Mouse (Mus musculus): ENCODE results near the gene B4galt7. TPM values are rescaled to one million over a fixed set of nuclear protein-coding genes. Genes with fewer than 3 reads are reported as not detected.
"Not testable (repeated sequence)": the region's sequence is repeated elsewhere in the genome, so short reads cannot be mapped to it uniquely, and the experiment has no call there.

Gene B4galt7
- polyA plus RNA-seq (2011; ENCODE audit: insufficient read depth, insufficient read length, low replicate concordance, missing spikeins): 7.4 and 10.9 TPM in 2 replicates

DNA sequence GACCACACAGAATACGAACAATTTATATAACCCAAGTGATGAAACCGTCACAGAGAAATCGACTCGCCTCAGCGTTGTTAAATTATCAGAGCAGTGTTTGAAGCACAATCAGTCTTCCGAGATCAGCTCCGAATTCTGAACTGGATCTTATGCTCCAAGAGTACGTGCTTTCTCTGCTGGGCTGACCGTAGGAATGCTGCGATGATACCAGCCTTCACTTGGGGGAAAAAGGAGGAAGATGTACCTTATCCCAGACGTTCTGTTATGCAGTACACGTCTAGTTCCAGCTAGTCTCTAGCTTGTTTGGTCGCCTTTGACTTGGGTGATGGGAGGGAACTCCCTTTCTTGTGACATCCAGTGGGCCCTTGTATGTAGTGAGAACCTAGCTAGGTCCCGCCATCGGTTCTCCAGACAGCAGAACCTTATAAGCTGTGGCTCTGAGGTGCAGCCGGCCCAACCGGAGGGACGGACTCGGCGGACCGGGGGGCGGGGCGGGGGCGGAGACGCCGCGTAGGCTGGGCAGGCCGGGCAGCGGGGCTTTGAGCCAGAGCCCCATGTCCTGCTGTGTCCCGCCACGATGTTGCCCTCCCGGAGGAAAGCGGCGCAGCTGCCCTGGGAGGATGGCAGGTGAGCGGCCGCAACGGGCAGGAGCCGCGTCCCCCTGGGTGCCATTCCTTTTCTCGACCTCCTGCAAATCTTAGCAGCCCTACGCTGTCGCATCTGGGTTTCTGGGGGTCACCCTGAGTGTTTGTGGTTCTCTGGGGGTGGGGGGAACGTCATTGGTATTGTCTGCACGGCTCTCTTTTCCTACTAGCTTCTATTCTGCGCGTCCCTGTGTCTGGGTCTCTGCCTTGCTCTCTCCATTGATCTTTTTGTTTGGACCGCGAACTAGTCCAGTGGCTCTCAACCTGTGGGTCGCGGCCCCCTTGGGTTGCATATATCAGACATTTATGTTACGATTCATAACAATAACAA, at the start of gene B4galt7:
Gene B4galt7, plus strand, starts transcription at position 331 of the 975 bp plus-strand sequence.
- H3K4me1 ChIP-seq (ENCODE audit: control insufficient read depth, insufficient read depth, low read length): peaks cover 1% of the 10 kb centered on the region; the same call in 1 of the 2 replicates

DNA sequence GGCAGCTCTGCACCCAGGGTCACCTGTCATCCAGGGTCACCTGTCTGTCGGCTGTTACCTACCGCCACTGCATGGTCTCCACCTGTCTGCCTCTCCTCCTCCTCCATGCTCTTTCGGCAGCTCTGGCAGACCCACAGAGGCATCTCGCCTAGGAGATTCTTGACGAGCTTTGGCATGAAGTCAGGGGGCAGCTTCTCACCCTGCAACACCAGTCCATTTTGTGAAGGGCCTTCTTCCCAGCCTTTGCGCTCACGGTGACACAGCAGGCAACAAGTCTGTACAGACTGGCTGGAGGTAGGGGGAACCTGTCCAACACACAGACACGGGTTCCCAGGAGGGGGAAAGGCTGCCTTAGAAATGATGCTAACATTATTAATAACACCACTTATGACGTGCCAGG, 43.8 kb upstream of the B4galt7 start:
- no peak overlapping the region for H3K27ac ChIP-seq (ENCODE audit: control insufficient read depth, insufficient read depth, low read depth, low read length, poor library complexity)
- TF ChIP-seq CTCF (IDR thresholded peaks at IDR 0.05; ENCODE audit: control insufficient read depth, insufficient read depth, low read length) (no peak), POLR2A (IDR thresholded peaks at IDR 0.05; ENCODE audit: borderline replicate concordance, control insufficient read depth, low read depth, low read length) (no peak)
- H3K4me3 ChIP-seq (replicated peaks; ENCODE audit: control insufficient read depth, low read depth, low read length): no peak overlapping the region
- 92% methylated on average over 9 of the region's 9 CpGs for WGBS
- no peaks in the 10 kb centered on the region for H3K4me1 ChIP-seq (ENCODE audit: control insufficient read depth, insufficient read depth, low read length)

More for the DNA sequence above, at the start of gene B4galt7:
- TF ChIP-seq POLR2A (IDR thresholded peaks at IDR 0.05; ENCODE audit: borderline replicate concordance, control insufficient read depth, low read depth, low read length) (peak; percentile 64; the same call in 1 of the 2 replicates), CTCF (IDR thresholded peaks at IDR 0.05; ENCODE audit: control insufficient read depth, insufficient read depth, low read length) (0 out of 2 replicates have a peak, but pooled peaks have one; percentile 2)
- Histone ChIP-seq H3K27ac (ENCODE audit: control insufficient read depth, insufficient read depth, low read depth, low read length, poor library complexity) (no peak within 1 kb of the TSS; the same call in 1 of the 2 replicates), H3K4me3 (replicated peaks; ENCODE audit: control insufficient read depth, low read depth, low read length) (peak within 1 kb of the TSS; percentile 86)
- WGBS: 6% methylated on average over 51 of the region's 51 CpGs

DNA sequence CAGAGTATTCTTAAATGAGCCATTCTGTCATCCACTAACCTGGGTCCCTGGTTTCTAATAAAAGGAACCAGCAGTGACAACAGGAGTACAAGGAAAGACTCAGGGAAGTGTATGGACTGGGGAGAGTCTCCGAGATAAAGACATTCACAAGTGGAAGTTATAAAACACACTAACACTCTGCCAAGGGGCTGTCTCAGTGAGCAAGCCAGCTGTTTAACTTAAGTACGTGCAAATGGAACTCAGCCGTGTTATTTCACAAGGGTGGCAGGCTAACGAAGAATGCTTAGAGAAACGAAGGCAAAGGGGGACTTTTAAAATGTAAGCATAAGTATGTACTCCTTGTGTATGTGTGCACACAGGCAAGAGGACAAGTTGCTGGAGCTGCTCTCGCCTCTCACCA, 42.2 kb upstream of the B4galt7 start:
- TF ChIP-seq CTCF (IDR thresholded peaks at IDR 0.05; ENCODE audit: control insufficient read depth, insufficient read depth, low read length) (no peak), POLR2A (IDR thresholded peaks at IDR 0.05; ENCODE audit: borderline replicate concordance, control insufficient read depth, low read depth, low read length) (no peak)
- no peak overlapping the region for H3K4me3 ChIP-seq (replicated peaks; ENCODE audit: control insufficient read depth, low read depth, low read length)
- H3K27ac ChIP-seq (ENCODE audit: control insufficient read depth, insufficient read depth, low read depth, low read length, poor library complexity): no peak overlapping the region
- H3K4me1 ChIP-seq (ENCODE audit: control insufficient read depth, insufficient read depth, low read length): no peaks in the 10 kb centered on the region
- 87% methylated on average over 6 of the region's 6 CpGs for WGBS

DNA sequence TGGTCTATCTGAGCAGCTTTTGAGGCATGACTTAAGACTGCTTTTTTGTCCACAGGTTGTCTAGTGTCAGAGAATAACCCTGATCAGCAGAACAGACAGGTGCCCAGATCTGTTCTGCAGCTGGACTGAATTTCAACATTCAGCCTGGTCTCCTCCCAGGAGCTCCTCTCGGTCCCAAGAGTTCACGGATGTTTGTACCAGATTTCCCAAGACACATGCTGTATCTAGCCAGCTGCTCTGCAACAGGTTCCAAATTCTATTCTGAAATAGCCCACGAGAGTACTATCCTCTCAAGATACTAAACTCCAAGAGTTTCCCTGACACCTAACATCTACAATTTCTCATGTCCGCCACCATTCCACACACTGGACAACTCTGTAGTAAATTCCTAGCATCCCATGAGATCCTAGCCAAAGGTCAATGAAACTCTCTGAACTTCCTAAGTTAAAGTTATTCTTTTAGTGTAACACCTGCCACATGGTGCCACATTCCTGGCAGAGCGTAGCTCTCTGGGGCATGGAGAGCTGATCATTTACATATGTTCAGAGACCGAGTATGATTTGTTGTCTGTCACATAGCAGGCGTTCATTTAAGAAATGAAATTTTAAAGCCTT, 36.3 kb upstream of the B4galt7 start:
- no peaks in the 10 kb centered on the region; the same call in 1 of the 2 replicates for H3K4me1 ChIP-seq (ENCODE audit: control insufficient read depth, insufficient read depth, low read length)
- 85% methylated on average over 7 of the region's 7 CpGs for WGBS
- H3K4me3 ChIP-seq (replicated peaks; ENCODE audit: control insufficient read depth, low read depth, low read length): no peak overlapping the region
- H3K27ac ChIP-seq (ENCODE audit: control insufficient read depth, insufficient read depth, low read depth, low read length, poor library complexity): no peak overlapping the region
- no peak for TF ChIP-seq POLR2A (IDR thresholded peaks at IDR 0.05; ENCODE audit: borderline replicate concordance, control insufficient read depth, low read depth, low read length)
- TF ChIP-seq CTCF (IDR thresholded peaks at IDR 0.05; ENCODE audit: control insufficient read depth, insufficient read depth, low read length): no peak

DNA sequence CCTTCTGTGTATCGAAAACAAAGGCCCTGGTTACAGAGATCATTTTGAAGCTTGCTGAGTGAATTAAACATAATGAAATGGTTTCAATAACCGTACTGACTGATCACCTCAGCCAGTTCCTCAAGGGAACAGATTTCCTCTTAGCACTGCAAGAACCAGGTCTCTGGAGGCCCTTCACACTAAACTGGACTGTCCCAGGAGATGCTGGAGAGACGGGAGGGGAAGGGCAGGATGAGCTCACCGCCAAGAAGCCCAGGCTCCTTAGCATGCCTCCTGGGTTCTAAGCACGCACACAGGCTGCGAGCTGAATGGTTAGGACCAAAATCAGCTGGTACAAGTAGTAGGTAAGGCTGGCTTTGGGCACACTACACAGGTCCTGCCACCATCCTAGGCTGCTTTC, 32.7 kb upstream of the B4galt7 start:
- WGBS: 79% methylated on average over 6 of the region's 6 CpGs

DNA sequence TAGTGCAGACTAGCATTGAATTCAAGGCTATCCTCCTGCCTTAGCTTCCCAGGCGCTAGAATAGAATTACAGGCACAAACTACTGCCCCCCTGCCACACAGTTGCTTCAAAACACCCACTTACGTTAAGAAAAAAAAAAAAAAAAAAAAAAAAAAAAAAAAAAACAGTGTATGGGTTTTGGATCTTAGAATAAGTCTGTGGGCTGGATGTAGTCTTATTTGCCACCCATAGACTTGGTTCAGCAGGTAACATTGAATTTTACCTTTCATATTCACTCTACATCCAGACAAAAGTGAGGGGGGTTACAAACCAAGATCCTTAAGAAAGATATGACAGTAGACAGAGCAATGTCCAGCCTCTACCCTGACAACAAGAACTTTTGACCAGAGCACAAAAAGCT, 31.7 kb upstream of the B4galt7 start:
- TF ChIP-seq CTCF (IDR thresholded peaks at IDR 0.05; ENCODE audit: control insufficient read depth, insufficient read depth, low read length) (no peak), POLR2A (IDR thresholded peaks at IDR 0.05; ENCODE audit: borderline replicate concordance, control insufficient read depth, low read depth, low read length) (no peak)
- Histone ChIP-seq H3K27ac (ENCODE audit: control insufficient read depth, insufficient read depth, low read depth, low read length, poor library complexity) (no peak overlapping the region), H3K4me3 (replicated peaks; ENCODE audit: control insufficient read depth, low read depth, low read length) (no peak overlapping the region), H3K4me1 (ENCODE audit: control insufficient read depth, insufficient read depth, low read length) (no peaks in the 10 kb centered on the region; the same call in 1 of the 2 replicates)
- WGBS: 84% methylated on average over 2 of the region's 2 CpGs

More for the DNA sequence above, 32.7 kb upstream of the B4galt7 start:
- Histone ChIP-seq H3K27ac (ENCODE audit: control insufficient read depth, insufficient read depth, low read depth, low read length, poor library complexity) (no peak overlapping the region), H3K4me1 (ENCODE audit: control insufficient read depth, insufficient read depth, low read length) (no peaks in the 10 kb centered on the region; the same call in 1 of the 2 replicates), H3K4me3 (replicated peaks; ENCODE audit: control insufficient read depth, low read depth, low read length) (no peak overlapping the region)
- TF ChIP-seq POLR2A (IDR thresholded peaks at IDR 0.05; ENCODE audit: borderline replicate concordance, control insufficient read depth, low read depth, low read length) (no peak), CTCF (IDR thresholded peaks at IDR 0.05; ENCODE audit: control insufficient read depth, insufficient read depth, low read length) (no peak)

DNA sequence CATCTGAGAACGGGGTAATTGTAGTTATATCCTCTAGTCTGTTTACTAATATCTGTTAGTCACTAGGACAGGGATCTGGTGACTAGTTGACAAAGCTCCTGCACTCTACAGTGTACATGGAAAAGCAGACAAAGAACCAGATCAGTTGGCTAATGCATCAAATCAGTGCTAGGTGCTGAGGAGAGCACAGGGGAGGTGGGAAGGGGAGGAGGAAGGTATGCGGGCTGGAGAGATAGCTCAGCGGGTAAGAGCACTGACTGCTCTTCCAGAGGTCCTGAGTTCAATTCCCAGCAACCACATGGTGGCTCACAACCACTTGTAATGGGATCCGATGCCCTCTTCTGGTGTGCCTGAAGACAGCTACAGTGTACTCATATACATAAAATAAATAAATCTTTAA, 31.2 kb upstream of the B4galt7 start:
- WGBS: 84% methylated on average over 4 of the region's 4 CpGs
- H3K27ac ChIP-seq (ENCODE audit: control insufficient read depth, insufficient read depth, low read depth, low read length, poor library complexity); H3K4me1 ChIP-seq (ENCODE audit: control insufficient read depth, insufficient read depth, low read length); H3K4me3 ChIP-seq (replicated peaks; ENCODE audit: control insufficient read depth, low read depth, low read length): not testable (repeated sequence)

DNA sequence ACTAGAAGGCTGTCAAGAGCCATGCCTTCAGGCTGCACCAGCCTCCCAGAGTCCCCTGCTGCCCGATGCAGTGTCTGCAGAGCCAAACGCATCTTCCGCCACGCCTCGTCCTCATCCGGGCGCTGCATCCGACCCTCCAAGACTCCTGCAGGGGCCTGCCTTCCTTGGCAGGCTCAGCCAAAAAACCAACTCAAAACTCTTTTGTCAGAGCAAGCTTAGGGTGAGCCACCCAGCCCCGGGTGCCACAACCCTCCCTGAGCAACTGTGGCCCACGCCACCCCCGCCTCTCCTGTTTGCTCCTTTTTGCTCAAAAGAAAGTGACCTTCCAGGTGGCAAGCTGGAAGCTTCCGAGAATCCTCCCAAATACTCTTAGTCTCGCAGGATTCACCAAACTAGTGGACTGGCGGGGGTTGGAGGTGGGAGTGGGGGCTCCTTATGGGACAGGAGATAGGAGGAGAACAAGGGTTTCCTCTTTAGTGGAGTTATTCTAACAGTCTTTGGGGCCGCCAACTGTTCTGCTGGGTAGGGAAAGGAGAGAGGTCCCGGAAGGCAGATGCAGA, 29.9 kb upstream of the B4galt7 start:
- no peak overlapping the region; the same call in 1 of the 2 replicates for H3K27ac ChIP-seq (ENCODE audit: control insufficient read depth, insufficient read depth, low read depth, low read length, poor library complexity)
- H3K4me1 ChIP-seq (ENCODE audit: control insufficient read depth, insufficient read depth, low read length): no peaks in the 10 kb centered on the region; the same call in 1 of the 2 replicates
- WGBS: 25% methylated on average over 16 of the region's 16 CpGs
- peak overlapping the region; percentile 73 for H3K4me3 ChIP-seq (replicated peaks; ENCODE audit: control insufficient read depth, low read depth, low read length)
- TF ChIP-seq CTCF (IDR thresholded peaks at IDR 0.05; ENCODE audit: control insufficient read depth, insufficient read depth, low read length): no peak
- no peak for TF ChIP-seq POLR2A (IDR thresholded peaks at IDR 0.05; ENCODE audit: borderline replicate concordance, control insufficient read depth, low read depth, low read length)

All from bone marrow, adult 2 months (tissue).